Mouse (Mus musculus): ENCODE data around the gene Magi2. TPM values are rescaled to one million over a fixed set of nuclear protein-coding genes. Genes with fewer than 3 reads are reported as not detected.

Gene Magi2
- polyA plus RNA-seq, 1 experiment from 2014 or later = 20.2 TPM

DNA sequence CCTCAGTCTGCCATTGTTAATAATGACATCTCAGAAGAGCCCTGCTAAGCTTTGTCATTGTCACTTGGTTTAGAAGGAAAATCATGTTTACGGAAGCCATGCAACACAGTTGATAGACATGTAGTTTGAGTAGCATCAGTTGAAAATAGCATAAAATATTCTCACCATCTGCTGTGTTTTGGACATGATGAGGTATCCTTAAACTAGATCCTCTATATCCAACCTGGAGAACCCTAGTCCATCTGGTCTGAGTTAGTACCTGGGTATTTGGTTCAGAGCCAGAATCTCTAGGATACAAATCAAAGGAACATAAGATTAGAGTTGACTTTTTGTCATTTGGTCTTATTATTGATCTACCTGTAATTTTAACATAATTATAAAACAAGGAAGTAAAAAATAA lies 385.0 kb downstream of the Magi2 start:
- H3K4me3 ChIP-seq = no peak overlapping the region
- H3K9me3 ChIP-seq = no peaks in the 10 kb centered on the region
- ATAC-seq (ENCODE audit: low FRiP score, low read depth) = no peak
- no peak overlapping the region for H3K9ac ChIP-seq (replicated peaks)
- H3K27ac ChIP-seq (replicated peaks) = no peak overlapping the region
- 95% methylated on average over 1 of the region's 1 CpGs for WGBS
- no peaks in the 10 kb centered on the region for H3K36me3 ChIP-seq
- H3K27me3 ChIP-seq = no peaks in the 10 kb centered on the region
- H3K4me2 ChIP-seq (replicated peaks) = no peak overlapping the region
- H3K4me1 ChIP-seq = no peaks in the 10 kb centered on the region

GRCm38 (mm10) chr5:19621678-19622077 lies 394.8 kb downstream of the Magi2 start:
- no peaks in the 10 kb centered on the region for H3K4me1 ChIP-seq
- no peak overlapping the region for H3K4me3 ChIP-seq
- no peak overlapping the region for H3K27ac ChIP-seq (replicated peaks)
- 75% methylated on average over 5 of the region's 5 CpGs for WGBS
- H3K9me3 ChIP-seq = no peaks in the 10 kb centered on the region
- peak; percentile 19; the same call in 1 of the 2 replicates for ATAC-seq (ENCODE audit: low FRiP score, low read depth)
- no peak overlapping the region for H3K4me2 ChIP-seq (replicated peaks)
- H3K36me3 ChIP-seq = no peaks in the 10 kb centered on the region
- no peaks in the 10 kb centered on the region for H3K27me3 ChIP-seq
- H3K9ac ChIP-seq (replicated peaks) = no peak overlapping the region

DNA sequence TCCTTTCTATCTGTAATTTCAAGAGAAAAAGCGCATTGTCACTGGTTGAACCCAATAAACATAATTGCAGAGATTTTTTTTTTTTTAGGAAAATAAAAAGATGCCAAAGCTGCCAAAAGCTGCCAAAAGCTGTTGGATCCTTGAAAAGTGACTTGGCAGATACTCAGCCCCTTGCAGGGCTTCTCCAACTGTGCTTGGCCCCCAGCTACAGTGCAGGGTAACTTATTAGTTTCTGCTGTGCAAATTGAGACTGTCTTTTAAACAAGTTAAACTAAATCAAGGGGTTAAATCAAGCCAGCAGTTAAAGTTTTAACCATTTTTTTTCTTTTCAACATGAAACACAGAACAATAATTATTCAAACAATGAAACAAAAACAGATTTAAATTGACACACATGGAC lies 407.1 kb downstream of the Magi2 start:
- H3K27ac ChIP-seq (replicated peaks) = no peak overlapping the region
- no peaks in the 10 kb centered on the region for H3K9me3 ChIP-seq
- WGBS = 91% methylated on average over 1 of the region's 1 CpGs
- no peaks in the 10 kb centered on the region for H3K27me3 ChIP-seq
- H3K4me1 ChIP-seq = no peaks in the 10 kb centered on the region
- ATAC-seq (ENCODE audit: low FRiP score, low read depth) = no peak
- no peak overlapping the region for H3K9ac ChIP-seq (replicated peaks)
- no peak overlapping the region for H3K4me2 ChIP-seq (replicated peaks)
- no peaks in the 10 kb centered on the region for H3K36me3 ChIP-seq
- no peak overlapping the region for H3K4me3 ChIP-seq

DNA sequence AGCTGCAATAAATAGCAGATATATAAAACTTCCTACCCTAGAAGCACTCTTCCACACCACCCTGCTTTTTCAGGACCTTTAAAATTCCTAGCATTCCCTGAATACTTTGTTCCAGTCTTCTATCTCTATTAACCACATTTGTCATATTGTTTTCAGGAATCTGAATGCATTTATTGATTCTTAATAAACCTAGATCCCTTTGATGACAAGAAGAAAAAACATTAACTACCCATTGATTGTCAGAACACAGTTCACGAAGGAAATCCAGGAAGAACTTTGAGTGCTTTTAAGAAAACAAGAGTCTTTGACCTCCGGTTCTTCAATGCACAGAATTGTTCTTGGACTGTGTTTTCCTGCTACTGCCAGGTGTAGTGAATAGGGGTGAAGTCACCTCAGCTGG lies 411.0 kb downstream of the Magi2 start:
- H3K36me3 ChIP-seq = no peaks in the 10 kb centered on the region
- H3K4me3 ChIP-seq = no peak overlapping the region
- no peak for ATAC-seq (ENCODE audit: low FRiP score, low read depth)
- no peak overlapping the region for H3K27ac ChIP-seq (replicated peaks)
- no peaks in the 10 kb centered on the region for H3K4me1 ChIP-seq
- H3K27me3 ChIP-seq = no peaks in the 10 kb centered on the region
- no peak overlapping the region for H3K9ac ChIP-seq (replicated peaks)
- 68% methylated on average over 2 of the region's 2 CpGs for WGBS
- H3K9me3 ChIP-seq = no peaks in the 10 kb centered on the region
- H3K4me2 ChIP-seq (replicated peaks) = no peak overlapping the region

DNA sequence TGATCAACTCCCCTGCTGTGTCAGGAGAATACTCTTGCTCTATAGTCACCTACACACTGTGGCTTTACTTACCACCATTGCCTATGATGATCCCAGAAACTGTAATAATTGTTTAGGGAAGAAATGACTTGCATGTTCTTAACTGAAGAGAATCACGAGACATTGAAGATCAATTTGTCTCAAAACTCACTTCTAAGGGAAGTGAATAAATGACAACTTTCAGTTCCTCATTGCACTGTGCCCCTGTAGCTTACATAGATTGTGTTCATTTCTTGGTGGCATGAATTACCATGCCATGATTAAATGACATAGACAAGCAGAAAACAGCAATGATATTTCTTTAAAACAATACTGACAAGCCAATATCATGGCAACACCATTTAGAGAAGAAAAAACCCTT lies 429.1 kb downstream of the Magi2 start:
- ATAC-seq (ENCODE audit: low FRiP score, low read depth) = no peak
- Histone ChIP-seq H3K9me3 (no peaks in the 10 kb centered on the region), H3K9ac (replicated peaks) (no peak overlapping the region), H3K4me1 (no peaks in the 10 kb centered on the region), H3K4me2 (replicated peaks) (no peak overlapping the region), H3K27ac (replicated peaks) (no peak overlapping the region), H3K4me3 (no peak overlapping the region), H3K27me3 (no peaks in the 10 kb centered on the region), H3K36me3 (no peaks in the 10 kb centered on the region)
- WGBS = 74% methylated on average over 1 of the region's 1 CpGs

GRCm38 (mm10) chr5:19666416-19666815 lies 439.6 kb downstream of the Magi2 start:
- Histone ChIP-seq H3K4me1 (no peaks in the 10 kb centered on the region), H3K27ac (replicated peaks) (no peak overlapping the region), H3K36me3 (no peaks in the 10 kb centered on the region), H3K9ac (replicated peaks) (no peak overlapping the region), H3K27me3 (no peaks in the 10 kb centered on the region), H3K4me3 (no peak overlapping the region), H3K4me2 (replicated peaks) (no peak overlapping the region), H3K9me3 (no peaks in the 10 kb centered on the region)
- no peak for ATAC-seq (ENCODE audit: low FRiP score, low read depth)
- WGBS = 90% methylated on average over 5 of the region's 5 CpGs

DNA sequence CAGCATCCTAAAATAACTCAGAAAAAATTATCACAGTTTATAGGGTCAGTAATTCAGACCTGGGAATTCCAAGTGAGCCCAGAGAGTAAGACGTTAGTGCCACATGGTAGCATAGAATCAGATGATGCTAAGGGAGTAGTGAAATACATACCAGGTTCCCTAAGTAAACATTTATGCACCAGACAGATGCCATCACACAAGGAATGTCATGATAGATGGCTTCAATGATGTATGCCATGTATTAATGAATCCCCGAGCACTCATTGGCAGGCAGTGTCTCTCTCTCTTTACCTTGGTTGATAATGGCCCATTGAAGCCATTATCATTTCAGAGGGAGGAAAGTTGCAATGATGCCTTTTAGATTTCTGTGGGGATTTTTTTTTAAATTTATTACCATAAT lies 490.5 kb downstream of the Magi2 start:
- H3K9me3 ChIP-seq = no peaks in the 10 kb centered on the region
- no peaks in the 10 kb centered on the region for H3K27me3 ChIP-seq
- no peak for ATAC-seq (ENCODE audit: low FRiP score, low read depth)
- H3K4me2 ChIP-seq (replicated peaks) = no peak overlapping the region
- no peaks in the 10 kb centered on the region for H3K4me1 ChIP-seq
- H3K27ac ChIP-seq (replicated peaks) = no peak overlapping the region
- H3K9ac ChIP-seq (replicated peaks) = no peak overlapping the region
- no peak overlapping the region for H3K4me3 ChIP-seq
- WGBS = 91% methylated on average over 2 of the region's 2 CpGs
- no peaks in the 10 kb centered on the region for H3K36me3 ChIP-seq

- ATAC-seq (ENCODE audit: low FRiP score, low read depth) = no peak
- Histone ChIP-seq H3K4me1 (no peaks in the 10 kb centered on the region), H3K27ac (replicated peaks) (no peak overlapping the region), H3K4me2 (replicated peaks) (no peak overlapping the region), H3K36me3 (no peaks in the 10 kb centered on the region), H3K9me3 (no peaks in the 10 kb centered on the region), H3K27me3 (no peaks in the 10 kb centered on the region), H3K4me3 (no peak overlapping the region), H3K9ac (replicated peaks) (no peak overlapping the region)
Observed at GRCm38 (mm10) chr5:19726277-19726676, 499.4 kb downstream of the Magi2 start.

- Histone ChIP-seq H3K9ac (replicated peaks) (no peak overlapping the region), H3K4me2 (replicated peaks) (no peak overlapping the region), H3K9me3 (no peaks in the 10 kb centered on the region), H3K4me1 (peaks cover 18% of the 10 kb centered on the region), H3K27ac (replicated peaks) (no peak overlapping the region), H3K36me3 (no peaks in the 10 kb centered on the region), H3K4me3 (no peak overlapping the region), H3K27me3 (no peaks in the 10 kb centered on the region)
- WGBS = 91% methylated on average over 2 of the region's 2 CpGs
- no peak for ATAC-seq (ENCODE audit: low FRiP score, low read depth)
Observed at GRCm38 (mm10) chr5:19745376-19745775, 518.5 kb downstream of the Magi2 start.

- 26% methylated on average over 6 of the region's 6 CpGs for WGBS
- ATAC-seq (ENCODE audit: low FRiP score, low read depth) = no peak
- no peak overlapping the region for H3K4me3 ChIP-seq
Observed at GRCm38 (mm10) chr5:19745916-19746315, 519.1 kb downstream of the Magi2 start.

DNA sequence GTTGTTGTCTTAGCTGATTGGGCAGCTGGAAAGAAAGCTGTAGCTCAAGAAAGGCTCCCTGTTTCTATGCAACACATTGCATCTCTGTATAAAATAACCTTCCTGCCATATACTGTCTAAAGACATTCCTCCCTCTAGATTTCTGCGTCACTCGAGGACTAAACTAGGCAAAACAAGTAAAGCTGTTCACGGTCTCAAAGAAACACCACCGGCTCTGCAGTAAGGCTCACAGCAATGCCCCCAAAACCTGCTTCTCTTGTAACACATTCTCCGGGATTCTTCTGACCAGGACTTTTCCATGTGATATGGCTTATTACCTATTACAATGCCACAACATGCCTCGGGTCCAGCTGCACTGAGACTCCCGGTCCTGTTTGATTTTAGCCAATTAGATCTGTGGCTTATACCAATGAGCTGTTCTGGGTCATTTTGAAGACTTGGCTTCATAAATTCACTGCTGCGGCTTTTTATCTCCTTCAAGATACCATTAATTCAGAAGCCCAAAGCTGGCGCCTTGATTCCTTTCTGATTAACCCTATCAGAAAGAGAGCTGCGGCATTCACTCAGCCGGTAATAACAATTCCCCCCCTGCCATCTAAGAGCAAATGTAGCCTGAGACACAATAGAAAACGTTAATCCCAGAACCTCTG lies 520.2 kb downstream of the Magi2 start:
- Histone ChIP-seq H3K4me3 (peak overlapping the region; percentile 4; the same call in 1 of the 2 replicates), H3K36me3 (no peaks in the 10 kb centered on the region), H3K9ac (replicated peaks) (no peak overlapping the region), H3K4me1 (peaks cover 18% of the 10 kb centered on the region), H3K4me2 (replicated peaks) (peak overlapping the region; percentile 36), H3K27ac (replicated peaks) (peak overlapping the region; percentile 67), H3K27me3 (no peaks in the 10 kb centered on the region), H3K9me3 (no peaks in the 10 kb centered on the region)
- peak; percentile 84 for ATAC-seq (ENCODE audit: low FRiP score, low read depth)
- 20% methylated on average over 12 of the region's 12 CpGs for WGBS

More at GRCm38 (mm10) chr5:19745916-19746315, 519.1 kb downstream of the Magi2 start:
- Histone ChIP-seq H3K4me1 (peaks cover 18% of the 10 kb centered on the region), H3K36me3 (no peaks in the 10 kb centered on the region), H3K27ac (replicated peaks) (no peak overlapping the region), H3K9ac (replicated peaks) (no peak overlapping the region), H3K27me3 (no peaks in the 10 kb centered on the region), H3K9me3 (no peaks in the 10 kb centered on the region), H3K4me2 (replicated peaks) (no peak overlapping the region)

- no peak overlapping the region for H3K4me3 ChIP-seq
- peak; percentile 53 for ATAC-seq (ENCODE audit: low FRiP score, low read depth)
- H3K36me3 ChIP-seq = no peaks in the 10 kb centered on the region
- peaks cover 18% of the 10 kb centered on the region for H3K4me1 ChIP-seq
- H3K9me3 ChIP-seq = no peaks in the 10 kb centered on the region
- H3K9ac ChIP-seq (replicated peaks) = no peak overlapping the region
- H3K4me2 ChIP-seq (replicated peaks) = peak overlapping the region; percentile 36; the same call in 1 of the 2 replicates
- no peaks in the 10 kb centered on the region for H3K27me3 ChIP-seq
- 31% methylated on average over 3 of the region's 3 CpGs for WGBS
- H3K27ac ChIP-seq (replicated peaks) = no peak overlapping the region
Observed at GRCm38 (mm10) chr5:19747631-19748030, 520.8 kb downstream of the Magi2 start.

DNA sequence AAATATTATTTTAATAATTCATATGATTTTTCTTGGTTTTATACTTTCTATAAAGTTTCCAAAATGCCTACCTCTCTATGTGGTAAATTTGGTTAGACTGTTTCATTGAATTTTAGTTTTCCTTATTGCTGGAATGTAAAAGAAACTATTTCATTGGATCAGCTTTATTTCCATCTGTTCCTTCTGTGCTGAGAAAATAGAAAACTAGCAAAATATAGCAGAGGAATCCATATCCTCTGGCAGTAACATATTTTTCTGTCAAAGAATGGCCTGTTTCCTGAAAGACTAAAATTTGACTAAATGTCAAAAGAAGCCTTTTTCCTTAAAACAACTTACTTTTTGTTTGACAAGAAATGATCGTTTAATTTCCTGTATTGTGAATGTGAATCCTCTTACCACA lies 552.4 kb downstream of the Magi2 start:
- H3K4me1 ChIP-seq = no peaks in the 10 kb centered on the region
- H3K9me3 ChIP-seq = no peaks in the 10 kb centered on the region
- no peak overlapping the region for H3K27ac ChIP-seq (replicated peaks)
- ATAC-seq (ENCODE audit: low FRiP score, low read depth) = no peak
- WGBS = 91% methylated on average over 1 of the region's 1 CpGs
- no peak overlapping the region for H3K4me3 ChIP-seq
- no peak overlapping the region for H3K9ac ChIP-seq (replicated peaks)
- H3K4me2 ChIP-seq (replicated peaks) = no peak overlapping the region
- H3K27me3 ChIP-seq = no peaks in the 10 kb centered on the region
- no peaks in the 10 kb centered on the region for H3K36me3 ChIP-seq

All from midbrain, embryonic 12.5 days (tissue).